Mouse (Mus musculus) natural killer cell, adult 2 months (primary cell): ENCODE data around the gene Gm20817.
"Not testable (repeated sequence)": the region's sequence is repeated elsewhere in the genome, so short reads cannot be mapped to it uniquely, and the experiment has no call there.

Experiments used
- DNase-seq, 2 experiments: peaks; one replicate each; pipeline ENCODE4 v3.0.0; 2022; ENCODE audit warnings: low spot score in 2 of 2

Gene Gm20817

DNA sequence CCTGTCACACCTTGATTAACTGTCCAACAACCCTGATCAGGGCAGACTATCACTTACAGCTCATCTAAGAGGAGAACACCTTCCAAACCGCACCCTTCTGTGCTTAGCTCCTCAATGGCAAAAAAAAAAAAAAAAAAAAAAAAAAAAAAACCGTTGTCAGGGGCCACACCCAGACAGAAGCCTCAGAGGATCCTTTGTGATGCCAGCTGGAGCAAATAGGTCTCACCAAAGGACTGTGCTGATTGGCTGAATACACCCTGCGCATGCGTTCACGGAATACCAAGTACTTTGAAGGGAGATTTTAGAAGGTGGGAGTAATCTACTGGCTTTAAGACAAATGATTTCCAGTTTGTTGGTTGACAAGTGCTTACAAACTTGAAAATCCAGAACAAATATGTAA lies at the start of gene Gm20817:
Gene Gm20817 (minus strand): TSS at position 101 of the 400 bp plus-strand sequence.
- not testable (repeated sequence) for DNase-seq
